Mouse (Mus musculus): ENCODE data around the gene Ano6. TPM values are rescaled to one million over a fixed set of nuclear protein-coding genes. Genes with fewer than 3 reads are reported as not detected.

Gene Ano6
- total RNA-seq, 2 experiments from 2014 or later: 20.6 to 27.4 TPM

DNA sequence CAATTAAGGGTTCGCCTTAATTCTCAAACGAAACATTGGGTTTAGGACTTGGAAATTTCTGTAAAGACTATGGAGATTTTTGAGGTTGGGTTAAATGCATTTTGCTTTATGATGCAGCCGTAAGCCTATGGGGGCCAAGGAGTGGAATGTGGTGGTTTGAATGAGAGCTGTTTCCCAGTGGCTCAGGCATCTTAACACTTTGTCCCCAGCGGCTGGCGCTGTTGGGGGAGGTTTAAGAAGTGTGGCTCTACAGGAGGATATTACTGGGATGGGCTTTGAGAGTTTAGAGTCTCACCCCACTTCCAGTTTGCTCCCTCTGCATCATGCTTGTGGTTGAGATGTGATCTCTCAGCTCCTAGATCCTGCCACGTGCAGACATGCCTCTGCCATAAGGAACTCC is 131.9 kb downstream of the Ano6 start:
- no peak for DNase-seq (ENCODE audit: low spot score in 2 of 2)

DNA sequence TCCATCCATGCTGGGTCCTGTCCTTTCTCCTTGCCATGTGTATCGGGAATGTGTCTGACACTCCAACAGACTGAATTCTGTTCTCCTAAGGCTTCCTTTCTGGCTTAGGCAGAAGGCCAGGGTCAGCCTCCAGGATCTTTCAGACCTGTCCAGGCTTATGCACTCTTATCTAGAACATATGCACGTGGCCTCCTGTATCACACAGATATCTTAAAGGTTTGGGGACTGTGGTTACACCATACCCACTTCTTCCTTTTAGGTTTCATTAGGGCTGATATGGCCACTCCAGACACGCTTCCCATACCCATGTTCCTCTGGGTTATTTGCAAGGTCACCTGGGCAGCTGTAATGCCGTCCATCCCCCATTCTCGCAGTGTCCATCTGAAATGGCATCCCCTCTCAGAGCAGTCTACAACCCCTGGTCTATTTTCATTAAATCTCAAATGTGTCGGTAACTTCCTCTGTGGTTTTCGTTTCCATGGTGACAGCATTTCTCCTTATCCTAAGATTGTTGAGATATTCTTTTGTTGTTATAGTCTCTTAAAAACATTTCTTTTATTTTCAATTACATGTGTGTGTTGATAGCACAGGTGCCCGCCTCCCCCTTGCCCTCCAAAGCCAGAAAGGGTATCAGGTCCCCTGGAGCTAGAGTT is 134.8 kb downstream of the Ano6 start:
- DNase-seq (ENCODE audit: low spot score in 2 of 2): no peak

DNA sequence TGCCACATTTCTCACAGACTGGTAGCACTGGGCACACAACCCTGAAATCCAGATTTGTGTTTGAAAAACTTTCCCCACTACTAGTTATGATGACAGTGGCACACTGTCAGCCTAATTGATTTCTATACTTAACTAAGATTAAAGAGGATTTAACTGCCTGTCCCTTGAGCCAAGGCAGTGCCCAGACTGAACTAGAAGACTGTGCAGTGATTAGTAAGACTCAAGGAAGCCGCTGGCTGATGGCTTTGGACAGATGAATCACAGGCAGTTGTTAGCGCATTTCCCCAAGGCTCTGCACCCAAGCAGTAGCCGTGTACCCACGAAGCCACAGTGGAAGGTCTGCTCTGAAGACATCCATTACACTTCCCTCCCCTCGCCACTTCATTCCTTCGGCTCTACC is 138.4 kb downstream of the Ano6 start:
- DNase-seq (ENCODE audit: low spot score in 2 of 2): no peak

DNA sequence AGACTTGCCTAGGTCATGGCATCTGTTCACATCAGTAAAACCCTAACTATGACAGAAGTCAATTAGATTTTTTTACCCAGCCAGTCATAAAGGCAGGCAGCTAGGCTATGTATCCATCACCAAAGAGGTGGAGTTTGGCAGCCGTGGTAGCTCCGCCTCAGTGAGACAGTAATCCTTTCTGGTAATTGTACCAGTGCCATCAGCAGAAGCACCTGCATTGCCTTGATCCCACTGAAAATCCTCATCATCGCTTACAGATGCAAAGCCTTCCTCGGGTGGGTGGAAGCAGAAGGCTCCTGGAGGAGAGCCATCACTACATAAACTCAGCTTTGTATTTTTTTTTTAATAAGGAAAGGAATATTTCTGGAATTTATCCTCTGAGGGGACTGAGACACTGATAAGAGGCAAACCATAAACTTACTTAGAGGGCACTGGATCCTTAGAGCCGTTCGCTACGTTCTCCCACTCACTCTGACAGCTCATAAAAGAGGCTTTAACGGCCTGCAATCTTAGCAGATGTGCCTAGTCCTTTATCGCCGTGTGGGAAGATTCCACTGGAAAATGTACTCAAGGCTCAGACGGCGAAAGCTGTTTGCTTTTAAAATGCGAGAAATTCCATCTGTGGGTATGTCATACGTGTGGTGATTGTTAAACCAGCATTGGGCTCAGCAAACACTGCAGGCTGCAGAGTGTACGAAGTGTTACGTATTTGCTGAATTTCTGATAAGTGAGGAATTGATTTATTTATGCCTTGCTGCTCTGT is 140.6 kb downstream of the Ano6 start:
- DNase-seq (ENCODE audit: low spot score in 2 of 2): peak; percentile 60 to 80

DNA sequence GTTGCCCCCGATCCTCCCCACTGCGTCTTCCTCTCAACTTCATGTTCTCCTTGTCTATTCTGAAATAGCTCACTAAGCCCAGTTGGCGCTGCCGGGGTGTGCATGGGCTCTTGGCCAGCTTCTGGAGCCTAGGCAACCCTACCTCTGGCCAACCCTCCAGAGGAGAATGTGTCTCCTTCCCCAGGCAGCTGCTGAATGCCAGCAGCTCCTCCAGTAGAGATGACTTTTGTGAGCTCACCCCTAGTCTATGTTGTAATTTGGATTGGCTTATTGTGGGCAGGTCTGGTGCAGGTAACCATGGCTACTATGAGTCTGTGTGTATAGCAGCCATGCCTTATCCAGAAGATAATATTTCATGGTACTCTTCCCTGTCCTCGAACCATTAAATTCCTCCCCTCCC is 141.7 kb downstream of the Ano6 start:
- DNase-seq (ENCODE audit: low spot score in 2 of 2): peak; percentile 50 to 69

DNA sequence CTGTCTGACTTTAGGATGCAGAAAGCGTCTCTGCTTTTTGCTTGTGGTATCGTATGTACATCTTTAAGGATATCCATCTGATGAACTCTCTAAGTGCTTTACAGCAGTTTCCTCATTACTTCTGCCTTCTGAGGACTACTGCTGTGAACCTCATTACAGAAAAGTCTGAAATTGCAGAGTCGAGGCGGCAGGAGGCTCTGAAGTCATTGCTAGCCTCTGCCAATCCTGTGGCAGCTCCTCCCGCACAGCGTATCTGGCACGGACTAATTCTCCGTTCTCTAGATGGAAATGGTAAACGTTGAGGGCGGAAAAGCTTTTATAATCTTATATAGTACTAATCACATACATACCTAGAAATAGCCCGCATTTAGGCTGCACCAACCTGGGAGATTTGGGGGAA is 144.5 kb downstream of the Ano6 start:
- DNase-seq (ENCODE audit: low spot score in 2 of 2): peak; percentile 35 to 65

DNA sequence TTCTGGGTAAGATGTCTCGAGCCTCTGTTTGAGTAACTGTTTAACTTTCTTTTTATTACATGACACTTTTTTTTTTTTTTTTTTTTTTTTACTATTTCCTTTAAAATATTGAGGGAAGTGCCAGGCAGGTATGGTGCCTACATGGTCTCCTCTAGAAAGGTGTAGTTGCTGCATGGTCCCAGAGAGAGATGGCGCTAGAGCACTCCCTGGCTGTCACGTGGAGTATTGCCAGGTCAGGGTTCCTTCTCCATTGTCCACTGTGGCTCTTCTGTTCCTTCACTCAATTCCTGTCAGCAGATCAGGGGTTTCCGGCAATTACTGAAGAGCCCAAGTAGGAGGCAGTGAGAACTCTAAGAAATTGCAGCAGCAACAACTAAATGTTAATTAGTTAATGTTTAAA is 152.8 kb downstream of the Ano6 start:
- DNase-seq (ENCODE audit: low spot score in 2 of 2): no peak

DNA sequence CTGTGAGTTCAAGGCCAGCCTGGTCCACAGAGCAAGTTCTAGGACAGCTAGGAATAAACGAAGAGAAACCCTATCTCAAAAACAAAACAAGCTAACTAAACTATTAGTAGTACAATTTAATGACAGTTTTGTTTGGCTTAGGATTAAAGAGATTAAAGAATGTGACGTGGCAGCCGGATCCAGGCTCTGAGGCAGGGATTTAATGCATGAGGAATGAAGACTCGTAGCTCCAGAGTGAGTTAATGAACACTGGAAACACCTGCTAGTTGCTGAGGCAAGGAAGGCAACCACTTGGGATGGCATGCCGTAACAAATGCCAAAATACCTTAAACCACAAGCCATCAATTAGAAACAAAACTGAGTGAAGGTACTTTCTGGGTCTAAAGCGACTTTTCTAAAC is 153.7 kb downstream of the Ano6 start:
- no peak for DNase-seq (ENCODE audit: low spot score in 2 of 2)

DNA sequence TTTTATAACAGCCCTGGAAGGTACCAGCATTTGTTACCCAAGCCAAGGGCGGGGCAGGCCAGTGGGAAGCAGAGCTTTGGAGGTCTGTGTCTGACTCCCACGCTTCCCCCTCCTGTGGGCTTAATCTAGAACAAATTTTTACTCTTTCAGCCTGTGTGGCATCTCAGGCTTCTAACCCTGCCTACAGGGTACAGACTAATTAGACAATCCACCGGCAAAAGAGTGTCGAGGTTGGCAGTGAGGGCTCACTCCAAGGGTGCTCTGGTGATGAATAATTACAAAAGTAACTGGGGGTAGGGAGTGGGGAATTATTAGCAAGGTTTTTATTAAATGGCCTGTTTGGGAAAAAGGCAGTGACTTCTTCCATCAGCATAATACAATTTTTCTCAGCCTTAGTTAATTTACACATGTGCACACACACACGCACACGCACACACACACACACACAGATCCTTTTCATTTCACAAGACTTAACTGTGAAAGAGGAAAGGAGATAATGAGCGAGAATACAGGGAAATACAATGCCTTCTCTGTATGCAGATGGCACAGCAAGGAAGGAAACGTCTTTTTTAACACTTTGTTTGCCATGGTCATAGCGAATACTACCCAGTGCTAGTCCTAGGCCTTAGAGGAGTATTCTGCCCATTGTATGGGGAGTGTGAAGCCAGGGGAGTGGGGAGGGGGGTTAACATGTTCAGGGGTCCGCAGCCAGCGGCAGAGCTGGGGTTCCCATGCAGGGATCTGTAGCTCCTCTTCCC is 155.5 kb downstream of the Ano6 start:
- peak in 1 of 2 experiments; percentile 54 for DNase-seq (ENCODE audit: low spot score in 2 of 2)

DNA sequence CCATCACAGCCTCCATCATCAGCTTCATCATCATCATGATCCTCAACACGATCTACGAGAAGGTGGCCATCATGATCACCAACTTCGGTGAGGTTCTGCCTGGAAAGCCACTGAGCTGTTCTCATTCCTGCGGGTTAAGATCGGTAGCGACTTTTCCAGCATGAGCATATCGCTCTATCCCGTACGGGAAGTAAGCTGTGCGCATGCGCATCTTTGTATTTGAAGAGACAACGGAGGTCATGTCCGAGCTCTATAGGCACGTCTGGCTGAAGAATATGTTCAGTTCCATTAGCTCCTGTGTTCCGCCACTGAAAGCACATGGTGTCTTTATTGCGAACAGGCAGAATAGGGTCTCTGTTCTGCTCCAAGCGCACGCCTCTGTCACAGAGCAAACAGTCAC is 157.8 kb downstream of the Ano6 start:
- no peak for DNase-seq (ENCODE audit: low spot score in 2 of 2)

DNA sequence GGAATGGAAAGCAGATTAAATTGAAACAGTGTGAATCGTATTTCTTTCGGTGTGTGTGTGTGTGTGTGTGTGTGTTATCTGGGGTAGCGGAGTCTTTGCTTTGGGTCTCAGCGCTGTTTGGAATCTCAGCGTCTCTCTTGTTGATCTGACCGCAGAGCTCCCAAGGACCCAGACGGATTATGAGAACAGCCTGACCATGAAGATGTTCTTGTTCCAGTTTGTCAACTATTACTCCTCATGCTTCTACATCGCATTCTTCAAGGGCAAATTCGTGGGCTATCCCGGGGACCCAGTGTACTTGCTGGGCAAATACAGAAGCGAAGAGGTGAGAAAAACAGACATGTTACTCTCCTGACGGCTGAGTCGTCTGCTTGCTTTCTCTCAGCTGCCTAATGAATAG is 158.7 kb downstream of the Ano6 start:
- no peak for DNase-seq (ENCODE audit: low spot score in 2 of 2)

DNA sequence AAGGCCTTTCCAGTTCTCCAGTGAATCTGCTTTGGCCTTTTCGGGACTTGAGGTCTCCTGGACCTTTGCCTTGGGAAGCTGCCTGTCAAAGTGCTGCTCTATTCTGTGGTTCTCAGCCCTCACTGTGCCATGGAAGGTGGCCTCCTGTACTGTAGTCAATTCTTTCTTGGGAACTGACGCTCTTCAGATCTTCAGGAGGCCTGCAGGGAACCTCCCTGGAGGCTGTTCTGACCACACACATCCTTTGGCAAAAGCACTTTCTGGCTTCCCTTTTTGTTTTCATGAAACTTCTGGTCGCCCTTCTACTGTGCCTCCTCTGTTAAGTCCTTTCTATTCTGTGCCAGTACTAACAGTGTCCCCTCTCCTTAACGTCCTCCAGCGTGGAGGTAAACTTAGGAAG is 160.9 kb downstream of the Ano6 start:
- DNase-seq (ENCODE audit: low spot score in 2 of 2): no peak

DNA sequence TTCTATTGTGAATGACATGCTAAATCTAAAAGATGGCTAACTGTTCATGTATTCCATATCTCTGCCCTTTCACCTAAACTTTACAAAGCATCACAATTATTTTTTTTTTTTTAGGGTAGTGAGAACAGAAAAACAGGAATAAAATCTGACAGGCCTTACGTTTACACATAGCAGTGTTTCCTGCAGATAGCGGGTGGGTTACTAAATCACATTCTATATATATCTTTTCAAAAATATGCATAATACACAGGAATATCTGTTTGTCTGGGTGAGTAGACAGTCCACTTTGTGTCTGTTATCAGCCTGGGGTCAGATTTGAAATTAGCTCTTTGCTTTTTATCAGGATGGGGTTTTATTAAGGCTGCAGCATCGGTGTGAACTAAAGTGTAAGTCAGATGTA is 166.0 kb downstream of the Ano6 start:
- DNase-seq (ENCODE audit: low spot score in 2 of 2): no peak

DNA sequence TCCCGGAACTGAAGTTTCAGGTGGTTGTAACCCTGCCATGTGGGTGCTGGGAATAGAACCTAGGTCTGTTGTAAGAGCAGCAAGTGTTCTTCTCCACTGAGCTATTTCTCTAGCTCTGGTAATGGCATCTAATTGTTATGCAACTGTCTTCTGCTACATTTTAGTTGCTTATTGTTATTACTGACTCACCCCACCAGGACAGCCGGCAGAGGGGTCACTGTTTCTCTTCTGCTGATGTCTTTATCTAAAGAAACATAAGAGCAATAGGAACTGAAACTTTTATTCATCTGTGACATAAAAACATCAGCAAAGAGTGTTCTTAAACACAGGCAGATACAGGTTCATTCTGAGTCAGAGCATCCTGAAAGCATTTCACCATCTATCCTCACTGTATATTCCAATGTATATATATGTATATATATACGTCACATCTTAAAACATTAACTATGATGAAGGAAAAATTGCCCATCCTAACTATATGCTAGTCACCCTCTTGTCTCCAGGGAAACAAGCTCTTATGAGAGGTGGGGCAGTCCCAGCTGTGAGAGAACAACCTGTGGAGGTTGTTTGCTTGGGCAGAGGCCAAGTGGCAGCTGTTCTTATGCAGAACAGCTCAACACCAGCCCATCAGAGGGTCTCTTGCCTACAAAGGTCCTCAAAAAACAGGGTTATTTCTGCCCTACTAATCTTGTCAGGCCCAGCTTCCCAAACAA is 171.9 kb downstream of the Ano6 start:
- no peak for DNase-seq (ENCODE audit: low spot score in 2 of 2)

DNA sequence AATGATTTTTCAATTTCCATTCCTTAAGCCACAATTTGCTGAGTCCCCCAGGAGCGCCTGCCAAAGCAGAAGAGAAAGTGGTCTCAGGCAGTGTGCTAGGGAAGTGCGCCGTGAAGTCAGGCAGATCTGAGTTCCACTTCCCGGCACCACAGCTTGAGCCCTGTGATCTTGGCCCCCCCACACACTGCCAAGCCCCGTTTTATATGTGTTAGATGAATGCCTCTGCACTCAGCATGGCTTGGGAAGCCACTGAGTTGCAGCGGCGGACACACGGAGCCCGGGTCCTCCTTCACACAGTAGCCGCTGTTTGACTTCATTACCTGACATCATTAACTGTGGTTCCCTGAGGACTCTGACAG is 172.5 kb downstream of the Ano6 start:
- no peak for DNase-seq (ENCODE audit: low spot score in 2 of 2)

DNA sequence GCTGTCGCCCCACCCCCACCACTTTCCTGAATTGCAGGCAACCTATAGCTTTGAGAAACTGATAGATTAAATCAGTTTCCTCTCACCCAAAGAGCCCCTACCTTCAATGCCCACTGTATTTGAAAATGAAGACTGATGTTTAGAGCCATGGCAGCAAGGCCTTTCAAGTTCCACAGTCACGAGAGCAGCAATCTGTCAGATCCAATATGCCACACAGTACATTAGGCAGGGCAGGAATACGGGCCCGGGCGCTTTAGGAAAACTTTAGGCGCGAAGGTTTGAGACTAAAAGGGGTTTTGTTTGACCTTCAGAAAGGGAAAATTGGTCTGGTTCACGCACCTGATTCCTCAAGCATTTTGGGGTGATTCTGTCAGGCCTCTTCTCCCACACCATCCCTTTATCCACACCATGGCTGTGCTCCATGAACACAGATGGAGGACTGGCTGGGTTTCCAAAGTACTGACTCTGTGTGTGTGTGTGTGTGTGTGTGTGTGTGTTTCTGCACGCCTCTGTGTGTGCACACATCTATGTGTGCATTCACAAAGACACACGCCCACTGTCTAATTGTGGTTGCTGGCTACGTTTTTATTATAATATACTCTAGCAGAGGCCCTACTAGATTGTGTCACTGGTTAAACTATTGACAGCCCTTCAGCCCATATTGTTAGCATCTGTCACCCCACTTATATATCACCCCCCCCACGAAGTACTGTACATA is 173.0 kb downstream of the Ano6 start:
- DNase-seq (ENCODE audit: low spot score in 2 of 2): peak; percentile 22 to 60

DNA sequence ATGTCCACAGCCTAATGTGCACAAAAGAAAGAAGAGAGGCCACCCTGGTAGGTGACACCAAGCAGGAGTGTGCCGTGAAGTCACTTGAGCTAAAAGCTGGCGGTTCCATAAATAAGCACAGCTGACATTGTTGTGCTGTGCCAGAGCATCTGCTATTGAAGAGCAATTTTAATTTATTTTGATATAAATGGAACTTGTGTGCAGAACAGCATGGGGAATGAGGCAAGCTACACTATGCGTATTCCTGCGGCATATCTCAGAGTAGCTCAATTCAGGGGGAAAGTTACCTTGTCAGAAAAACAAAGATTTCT is 173.6 kb downstream of the Ano6 start:
- peak; percentile 28 to 80 for DNase-seq (ENCODE audit: low spot score in 2 of 2)

DNA sequence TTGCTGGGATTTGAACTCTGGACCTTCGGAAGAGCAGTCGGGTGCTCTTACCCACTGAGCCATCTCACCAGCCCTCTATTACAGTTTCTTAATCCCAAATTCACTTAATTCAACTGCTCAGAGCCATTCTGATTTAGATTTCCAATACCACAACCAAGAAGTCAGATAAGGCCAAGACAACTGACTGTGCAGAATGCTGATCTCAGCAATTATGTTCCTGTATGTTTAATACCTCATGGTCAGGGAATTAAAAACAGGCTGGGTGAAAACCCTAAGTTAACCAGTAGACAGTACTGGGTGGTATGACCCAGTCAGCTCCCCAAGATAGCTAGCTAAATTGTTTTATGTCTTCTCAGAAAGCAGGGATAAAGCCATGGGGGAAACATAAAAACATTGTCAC is 176.3 kb downstream of the Ano6 start:
- no peak for DNase-seq (ENCODE audit: low spot score in 2 of 2)

DNA sequence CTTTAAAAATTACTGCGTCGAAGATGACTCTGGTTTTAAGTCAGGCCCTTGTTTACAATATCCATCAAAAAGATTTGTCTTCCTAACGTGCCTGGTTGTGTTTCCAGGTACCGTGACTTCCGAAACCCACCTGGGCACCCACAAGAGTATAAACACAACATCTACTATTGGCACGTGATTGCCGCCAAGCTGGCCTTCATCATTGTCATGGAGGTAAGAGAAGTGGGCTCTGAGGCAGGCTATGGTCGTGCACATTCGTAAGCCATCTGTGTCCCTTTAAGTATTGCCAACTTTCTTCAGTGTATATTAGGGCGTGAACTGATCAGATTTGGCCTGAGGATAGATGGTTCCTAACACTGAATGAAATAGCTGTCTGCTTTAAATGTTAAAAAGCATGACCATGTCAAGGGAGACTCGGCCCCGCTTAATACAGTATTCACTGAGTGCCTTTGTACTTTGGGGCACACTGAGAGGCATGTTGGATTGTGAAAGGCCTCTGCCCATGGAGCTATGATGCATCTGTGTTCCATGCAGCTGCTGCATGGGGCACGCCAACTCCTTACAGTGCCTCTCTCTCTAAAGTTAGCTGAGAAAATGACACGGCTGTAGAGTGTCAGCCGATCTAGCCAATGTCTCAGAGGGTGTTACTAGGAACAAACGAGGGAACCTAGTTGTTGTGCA is 177.0 kb downstream of the Ano6 start:
- no peak for DNase-seq (ENCODE audit: low spot score in 2 of 2)

DNA sequence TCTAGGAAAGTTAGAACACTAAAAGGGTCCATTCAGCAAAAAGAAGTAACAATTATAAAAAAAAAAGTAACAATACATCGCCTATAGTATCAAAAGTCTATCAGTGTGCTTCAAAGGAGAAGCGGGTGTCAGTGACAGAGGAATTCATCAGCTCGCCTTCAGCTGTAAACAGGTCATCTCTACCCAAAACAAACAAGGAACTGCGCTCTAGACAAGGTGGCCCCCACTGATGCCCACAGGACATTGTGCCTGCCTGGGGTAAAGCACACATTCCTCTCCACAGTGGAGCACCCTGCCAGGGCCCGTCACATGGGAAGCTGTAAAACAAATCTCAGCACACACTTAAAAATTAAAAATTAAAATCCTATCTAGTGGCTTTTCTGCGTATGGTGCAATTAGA is 179.0 kb downstream of the Ano6 start:
- no peak for DNase-seq (ENCODE audit: low spot score in 2 of 2)

DNA sequence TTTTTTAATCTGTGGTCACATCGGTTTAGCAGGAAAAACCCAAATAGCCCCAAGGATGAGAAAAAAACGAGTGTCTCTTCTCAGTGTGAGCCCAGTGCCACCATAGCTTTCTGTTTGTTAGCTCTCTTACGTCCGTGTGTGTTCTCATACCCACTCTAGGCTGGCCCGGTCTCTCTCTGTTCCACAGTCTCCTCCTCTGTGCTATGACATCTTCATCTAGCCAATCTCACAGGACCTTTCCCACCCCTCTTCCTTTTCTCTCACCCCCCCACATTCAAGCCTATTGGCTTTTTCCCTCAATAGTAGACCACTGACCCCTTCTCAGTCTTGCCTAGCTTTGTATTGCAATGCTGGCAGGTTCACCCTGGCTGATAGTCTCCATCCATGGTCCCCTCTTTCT is 179.5 kb downstream of the Ano6 start:
- no peak for DNase-seq (ENCODE audit: low spot score in 2 of 2)

Measured in layer of hippocampus, adult 18-20 months (tissue).